Mouse (Mus musculus) retina, postnatal 1 day (tissue): ENCODE data around the gene Tfdp2.

Experiments
- DNase-seq: peaks from one replicate; pipeline ENCODE4 v3.0.0-alpha.2; 2012

Gene Tfdp2

GRCm38 (mm10) chr9:96230271-96230670 is 34.2 kb downstream of the Tfdp2 start:
- no peak for DNase-seq

- DNase-seq: peak; percentile 8
Measured at GRCm38 (mm10) chr9:96235477-96235876, 39.4 kb downstream of the Tfdp2 start.

DNA sequence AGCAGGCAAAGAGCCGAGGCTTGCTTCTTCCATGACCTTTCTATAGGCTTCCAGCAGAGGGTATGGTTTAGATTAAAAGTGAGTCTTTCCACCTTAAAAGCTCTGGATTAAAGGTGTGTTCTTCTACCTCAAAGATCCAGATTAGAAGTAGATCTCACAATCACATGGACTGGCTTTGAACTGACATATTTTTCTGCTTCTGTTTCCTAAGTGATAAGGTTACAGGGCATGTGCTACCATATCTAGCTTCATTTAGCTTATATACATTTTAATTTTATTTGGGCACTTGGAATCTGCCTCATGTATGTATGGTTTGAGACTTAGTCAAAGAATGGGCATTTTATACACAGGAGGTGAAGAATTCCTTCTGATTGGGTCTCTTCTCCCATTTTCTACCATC is 41.3 kb downstream of the Tfdp2 start:
- DNase-seq: no peak

GRCm38 (mm10) chr9:96238286-96238685 is 42.2 kb downstream of the Tfdp2 start:
- no peak for DNase-seq

DNA sequence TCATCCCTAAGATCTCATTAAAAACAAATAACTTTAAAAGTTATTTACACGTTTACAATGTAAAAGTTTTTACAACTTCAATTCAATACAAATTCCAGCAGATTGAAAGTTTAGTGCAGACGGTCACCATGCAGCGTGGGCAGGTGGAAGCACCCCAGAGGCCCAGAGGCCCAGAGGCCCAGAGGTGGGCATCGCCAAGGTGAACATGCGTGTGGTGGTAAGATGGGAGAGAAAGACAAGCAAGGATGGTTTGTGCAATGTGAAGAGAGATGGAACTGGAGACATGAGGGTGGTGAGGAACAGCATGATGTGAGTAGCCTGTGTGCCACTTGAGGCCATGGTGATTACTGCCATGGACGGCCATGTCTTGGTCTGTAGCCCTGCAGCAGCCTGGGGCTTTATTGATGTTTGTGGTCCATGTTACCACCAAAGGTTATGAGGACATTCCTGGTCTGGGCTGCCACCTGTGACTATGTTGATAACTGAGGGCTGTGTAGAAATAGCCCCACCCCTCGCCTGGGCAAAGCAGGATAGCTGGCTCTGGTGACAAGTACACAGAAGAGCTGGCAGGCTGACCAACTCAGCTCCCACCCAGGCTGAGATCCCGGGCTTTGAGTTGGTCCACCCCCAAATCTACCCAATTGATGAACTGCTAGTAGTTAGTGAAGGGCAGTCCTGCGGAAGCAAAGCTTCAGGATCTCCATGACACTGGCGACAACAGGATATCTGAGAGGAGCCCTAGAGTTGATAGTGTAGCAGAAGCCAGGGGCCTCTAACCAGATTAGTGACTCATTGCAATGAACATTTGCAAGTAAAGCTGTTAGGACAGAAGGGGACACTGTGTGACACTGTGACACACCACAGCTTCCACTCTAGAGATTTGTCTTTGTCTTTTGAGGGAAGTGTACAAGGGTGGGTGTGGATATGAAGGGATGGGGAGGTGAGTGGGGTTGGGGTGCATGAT is 45.3 kb downstream of the Tfdp2 start:
- DNase-seq: no peak

DNA sequence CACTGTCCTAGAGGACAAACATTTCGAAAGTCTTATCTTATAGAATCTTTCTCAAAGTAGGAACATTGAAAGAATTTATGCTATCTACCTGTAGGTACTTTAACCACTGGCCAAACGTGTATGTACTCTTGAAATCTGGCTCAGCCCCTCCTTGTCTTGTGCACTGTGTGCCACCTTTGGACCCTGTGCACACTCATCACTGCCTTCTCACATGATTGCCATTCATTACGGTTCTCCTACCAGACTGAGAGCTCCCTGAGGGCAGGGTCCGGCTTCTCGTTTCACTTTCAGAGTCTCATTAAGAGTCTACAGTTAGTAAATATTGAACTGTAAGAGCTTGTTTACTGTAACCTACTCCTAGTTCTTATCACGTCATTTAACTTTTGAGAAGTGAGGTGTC is 47.8 kb downstream of the Tfdp2 start:
- DNase-seq: no peak

DNA sequence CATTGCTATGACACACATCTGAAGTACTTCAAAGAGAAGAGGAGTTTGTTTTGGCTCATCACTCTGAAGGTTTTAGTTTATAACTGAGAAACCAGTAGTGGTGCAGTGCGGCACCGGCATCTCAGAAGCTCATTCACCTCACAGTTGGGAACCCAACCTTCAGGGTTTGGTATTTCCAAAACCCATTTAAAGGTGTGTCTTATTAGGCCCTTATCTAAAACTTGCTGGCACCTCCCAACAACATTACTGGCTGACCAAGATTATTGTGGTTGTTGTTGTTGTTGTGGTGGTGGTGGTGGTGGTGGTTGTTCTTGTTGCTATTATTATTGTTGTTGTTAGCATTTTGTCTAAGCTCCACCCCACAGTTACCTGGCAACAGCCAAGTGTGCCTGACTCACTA is 58.7 kb downstream of the Tfdp2 start:
- no peak for DNase-seq

- DNase-seq: peak; percentile 90
Measured at GRCm38 (mm10) chr9:96258478-96258877, 62.4 kb downstream of the Tfdp2 start.

GRCm38 (mm10) chr9:96259017-96259512 is 63.0 kb downstream of the Tfdp2 start:
- DNase-seq: peak; percentile 84

- peak; percentile 87 for DNase-seq
Measured at GRCm38 (mm10) chr9:96259753-96260520, 63.9 kb downstream of the Tfdp2 start.

DNA sequence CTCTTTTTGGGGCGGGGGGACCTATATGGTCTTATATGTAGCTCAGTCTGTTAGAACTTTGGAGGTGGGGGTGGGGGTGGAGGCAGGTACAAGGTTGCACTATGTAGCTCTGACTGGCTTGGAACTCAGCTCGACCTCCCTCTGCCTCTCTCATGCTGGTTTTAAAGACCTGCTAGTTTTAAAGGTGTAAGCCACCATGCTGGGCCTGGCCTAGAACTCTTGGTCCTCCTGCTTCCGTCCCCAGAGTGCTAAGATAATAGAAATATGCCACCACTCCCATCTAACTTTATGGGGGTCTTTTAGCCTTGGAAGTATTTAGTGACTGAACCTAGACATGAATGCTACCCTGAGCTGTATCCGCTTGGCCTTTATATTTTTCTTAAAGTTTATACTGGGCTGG is 65.0 kb downstream of the Tfdp2 start:
- no peak for DNase-seq

DNA sequence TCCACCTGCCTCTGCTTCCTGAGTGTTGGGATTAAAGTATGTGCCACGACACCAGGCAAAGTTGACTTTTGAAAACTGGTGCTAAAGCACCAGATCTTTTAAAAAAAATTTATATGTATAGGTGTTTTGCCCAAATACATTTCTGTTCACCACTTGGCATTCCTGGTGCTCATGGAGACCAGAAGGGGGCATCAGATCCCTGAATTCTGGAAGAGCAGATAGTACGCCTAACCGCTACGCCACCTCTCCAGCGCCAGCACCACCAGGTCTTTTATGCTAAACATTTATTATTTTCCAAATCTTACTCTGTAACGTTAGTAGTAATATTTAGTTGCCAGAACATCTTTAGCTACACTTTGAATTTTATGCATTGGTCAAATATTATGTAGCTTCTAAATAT is 65.9 kb downstream of the Tfdp2 start:
- no peak for DNase-seq

- DNase-seq: no peak
Measured at GRCm38 (mm10) chr9:96266793-96267558, 70.9 kb downstream of the Tfdp2 start.

- DNase-seq: no peak
Measured at GRCm38 (mm10) chr9:96267559-96267948, 71.5 kb downstream of the Tfdp2 start.

DNA sequence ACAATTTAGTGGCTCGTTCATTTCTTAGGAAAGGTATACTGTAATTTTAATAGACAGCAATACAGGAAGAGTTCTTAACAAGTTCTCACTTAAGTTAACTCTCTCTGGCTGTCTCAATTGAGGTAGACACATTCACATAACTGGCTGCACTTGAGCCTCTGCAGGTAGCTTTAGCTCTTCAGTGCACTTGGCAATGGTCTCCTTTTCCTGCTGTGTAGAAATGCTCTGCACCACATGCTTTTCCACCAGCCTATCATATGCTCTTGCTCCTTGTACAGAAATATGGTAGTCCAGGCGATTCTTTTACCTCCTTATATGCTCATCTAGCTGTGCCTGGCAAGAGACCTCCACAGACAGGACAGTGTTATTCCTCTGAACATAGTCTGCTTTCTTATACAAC is 73.7 kb downstream of the Tfdp2 start:
- DNase-seq: no peak

GRCm38 (mm10) chr9:96275543-96275942 is 79.5 kb downstream of the Tfdp2 start:
- no peak for DNase-seq

DNA sequence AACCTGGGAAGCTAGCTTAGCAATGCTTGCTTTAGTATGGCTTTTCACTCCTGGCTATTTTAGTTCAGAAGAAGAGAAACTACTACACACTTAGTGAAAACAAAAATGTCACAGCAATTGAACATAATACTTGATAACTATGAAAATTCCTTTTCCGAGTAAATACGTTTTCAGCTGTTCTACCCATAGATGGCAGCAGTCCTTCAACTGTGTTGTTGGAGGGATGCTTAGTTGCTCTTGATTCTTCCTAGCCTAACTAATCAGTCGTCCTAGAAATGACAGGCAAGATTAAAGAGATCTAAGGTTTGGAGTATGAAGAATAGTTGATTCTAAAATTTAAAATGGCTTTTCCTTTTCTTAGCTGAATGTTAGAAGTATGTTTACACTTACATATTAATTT is 85.4 kb downstream of the Tfdp2 start:
- peak; percentile 7 for DNase-seq

DNA sequence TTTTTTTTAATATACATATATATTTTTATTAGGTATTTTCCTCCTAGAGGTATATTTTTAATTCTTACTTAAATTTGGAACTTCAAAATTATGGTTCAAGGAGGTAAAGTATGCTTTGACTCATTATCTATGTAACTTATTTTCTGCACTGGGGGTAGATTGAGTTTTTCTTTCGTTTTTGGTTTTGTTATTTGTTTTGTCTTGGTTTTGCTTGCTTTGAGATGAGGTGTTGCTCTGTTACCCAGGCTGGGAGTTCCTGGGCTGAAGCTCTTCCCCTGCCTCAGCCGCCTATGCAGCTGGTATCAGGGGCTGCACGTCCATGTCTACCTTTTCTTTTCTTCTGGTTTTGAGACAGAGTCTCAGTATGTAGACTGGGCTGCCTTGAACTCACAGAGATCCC is 86.0 kb downstream of the Tfdp2 start:
- no peak for DNase-seq

- peak; percentile 24 for DNase-seq
Measured at GRCm38 (mm10) chr9:96284916-96285315, 88.8 kb downstream of the Tfdp2 start.

- DNase-seq: no peak
Measured at GRCm38 (mm10) chr9:96292144-96292543, 96.1 kb downstream of the Tfdp2 start.

DNA sequence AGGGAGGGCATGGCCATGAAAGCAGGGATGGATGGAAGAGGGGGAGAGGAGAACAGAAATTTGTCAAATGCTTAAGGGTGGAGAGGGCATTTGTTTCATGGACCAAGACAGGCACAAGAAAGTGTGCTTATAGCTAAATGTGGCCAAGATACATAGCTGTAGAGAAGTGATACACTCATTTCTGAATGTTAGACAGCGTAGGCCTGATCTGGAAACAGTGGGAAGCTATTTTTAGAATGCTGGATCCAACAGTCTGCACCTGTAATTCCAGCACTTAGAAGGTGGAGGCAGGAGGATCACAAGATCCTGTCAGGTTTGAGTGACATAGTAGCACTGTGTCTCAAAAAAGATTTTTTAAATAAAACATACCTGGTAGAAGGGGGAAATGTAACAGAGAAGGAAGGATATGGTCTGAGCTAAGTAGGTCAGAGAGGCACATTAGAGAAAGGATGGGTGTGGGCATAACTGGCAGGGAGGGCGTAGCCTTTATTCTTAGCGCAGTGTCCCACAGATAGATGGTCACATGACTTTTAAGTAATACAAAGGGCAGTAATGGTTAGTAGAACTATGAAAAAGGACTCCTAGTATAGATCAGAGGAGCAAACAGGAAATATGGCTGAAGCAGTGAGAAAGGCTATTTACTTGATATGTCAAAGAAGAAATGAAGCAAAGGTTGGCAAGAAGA is 103.4 kb downstream of the Tfdp2 start:
- no peak for DNase-seq

- DNase-seq: no peak
Measured at GRCm38 (mm10) chr9:96308816-96309215, 112.7 kb downstream of the Tfdp2 start.
